Mouse (Mus musculus) small intestine, adult 2 months (tissue): ENCODE measurements around the gene Cdk2ap2. TPM values are rescaled to one million over a fixed set of nuclear protein-coding genes. Genes with fewer than 3 reads are reported as not detected.

Source experiments
- H3K27ac ChIP-seq: fragments of 200-500 bp; 2 replicates; pipeline ENCODE4 v1.5.1; 2012; ENCODE audit warnings: low read depth, low read length, control low read depth, inconsistent platforms; ENCODE audit not compliant: insufficient read depth
- H3K27me3 ChIP-seq: fragments of 200-500 bp; 2 replicates; pipeline ENCODE4 v1.6.1; 2012; ENCODE audit warnings: mild to moderate bottlenecking, moderate library complexity, low read length, inconsistent platforms; ENCODE audit not compliant: control insufficient read depth, insufficient read depth
- H3K36me3 ChIP-seq: fragments of 200-500 bp; 2 replicates; pipeline ENCODE4 v1.6.1; 2012; ENCODE audit warnings: mild to moderate bottlenecking, low read length, control low read depth, inconsistent platforms; ENCODE audit not compliant: control insufficient read depth, insufficient read depth
- H3K4me1 ChIP-seq: fragments of 200-500 bp; 2 replicates; pipeline ENCODE4 v1.6.1; 2012; ENCODE audit warnings: low read length, inconsistent platforms, mixed read lengths; ENCODE audit not compliant: control insufficient read depth, insufficient read depth, insufficient read length
- H3K4me3 ChIP-seq: fragments of 200-500 bp; 2 replicates; pipeline ENCODE4 v1.5.1; 2012; ENCODE audit warnings: low read depth, mild to moderate bottlenecking, control low read depth, inconsistent platforms, low read length, moderate library complexity
- CTCF ChIP-seq: fragments of 200-500 bp; IDR thresholded peaks from 2 replicates; pipeline ENCODE4 v1.5.1; 2012; ENCODE audit warnings: low read depth, mild to moderate bottlenecking, control low read depth, inconsistent platforms, low read length, moderate library complexity, mixed read lengths; ENCODE audit not compliant: insufficient replicate concordance, insufficient read length; ENCODE audit errors: extremely low read depth
- POLR2A ChIP-seq: fragments of 200-500 bp; IDR thresholded peaks from 2 replicates; pipeline ENCODE4 v1.6.1; 2012; ENCODE audit warnings: low read depth, mild to moderate bottlenecking, control low read depth, inconsistent platforms, low read length, moderate library complexity
- WGBS: fragments of 180-500 bp; shearing (Covaris S2); methylation state at CpG from one replicate; pipeline ENCODE4 v1.1.7; 2018; 5-methylcytosine and 5-hydroxymethylcytosine counted together
- polyA plus RNA-seq: library from polyadenylated mRNA; depleted of rRNA; stranded (reverse); fragments of >200 nt; gene quantifications from 2 replicates; pipeline ENCODE4 v1.2.3, GENCODE M21; 2012

Cdk2ap2 gene
- polyA plus RNA-seq, 1 experiment = 366 TPM

- Histone ChIP-seq H3K27me3 (no peaks in the 10 kb centered on the region), H3K4me1 (peaks cover 23% of the 10 kb centered on the region), H3K27ac (no peak overlapping the region), H3K4me3 (no peak overlapping the region), H3K36me3 (peaks cover 39% of the 10 kb centered on the region)
- TF ChIP-seq POLR2A (no peak), CTCF (no peak)
- WGBS = 95% methylated on average over 2 of the region's 2 CpGs
Observed at GRCm38 (mm10) chr19:4102049-4102448, 5.1 kb downstream of the Cdk2ap2 start.

GRCm38 (mm10) chr19:4102626-4103025 is 5.6 kb downstream of the Cdk2ap2 start:
- WGBS = 91% methylated on average over 12 of the region's 12 CpGs
- TF ChIP-seq CTCF (no peak), POLR2A (no peak)

DNA sequence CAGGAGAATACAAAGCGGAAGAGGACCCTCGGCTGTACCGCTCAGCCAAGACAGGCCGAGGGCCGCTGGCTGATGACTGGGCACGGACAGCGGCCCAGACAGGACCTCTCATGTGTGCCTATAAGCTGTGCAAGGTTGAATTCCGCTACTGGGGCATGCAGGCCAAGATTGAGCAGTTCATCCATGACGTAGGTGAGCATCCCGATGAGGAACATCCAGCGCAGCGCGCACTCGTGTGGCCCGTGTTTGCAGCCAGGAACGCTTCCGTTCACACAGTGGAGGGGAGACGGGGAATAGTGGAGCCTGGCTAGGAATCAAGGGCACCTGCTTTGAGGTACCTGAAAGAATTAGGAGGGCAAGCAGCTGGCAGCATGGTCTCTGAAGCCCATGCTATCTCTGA is 6.3 kb downstream of the Cdk2ap2 start:
- Histone ChIP-seq H3K36me3 (peaks cover 44% of the 10 kb centered on the region), H3K4me1 (peaks cover 16% of the 10 kb centered on the region), H3K27ac (no peak overlapping the region), H3K4me3 (no peak overlapping the region), H3K27me3 (no peaks in the 10 kb centered on the region)
- WGBS = 96% methylated on average over 18 of the region's 18 CpGs
- TF ChIP-seq POLR2A = no peak
- TF ChIP-seq CTCF = no peak

More at GRCm38 (mm10) chr19:4102626-4103025, 5.6 kb downstream of the Cdk2ap2 start:
- peaks cover 41% of the 10 kb centered on the region for H3K36me3 ChIP-seq
- no peak overlapping the region for H3K4me3 ChIP-seq
- no peak overlapping the region for H3K27ac ChIP-seq
- peaks cover 22% of the 10 kb centered on the region for H3K4me1 ChIP-seq
- H3K27me3 ChIP-seq = no peaks in the 10 kb centered on the region

GRCm38 (mm10) chr19:4103792-4104191 is 6.8 kb downstream of the Cdk2ap2 start:
- no peak overlapping the region for H3K27ac ChIP-seq
- no peak for TF ChIP-seq POLR2A
- no peak for TF ChIP-seq CTCF

GRCm38 (mm10) chr19:4104675-4105194 is 7.8 kb downstream of the Cdk2ap2 start:
- Histone ChIP-seq H3K4me3 (no peak overlapping the region), H3K36me3 (peaks cover 45% of the 10 kb centered on the region), H3K27ac (no peak overlapping the region), H3K4me1 (peaks cover 6% of the 10 kb centered on the region), H3K27me3 (no peaks in the 10 kb centered on the region)
- TF ChIP-seq POLR2A = no peak
- no peak for TF ChIP-seq CTCF
- 94% methylated on average over 16 of the region's 16 CpGs for WGBS

More at GRCm38 (mm10) chr19:4103792-4104191, 6.8 kb downstream of the Cdk2ap2 start:
- Histone ChIP-seq H3K36me3 (peaks cover 43% of the 10 kb centered on the region), H3K4me3 (no peak overlapping the region), H3K4me1 (peaks cover 11% of the 10 kb centered on the region), H3K27me3 (no peaks in the 10 kb centered on the region)
- 75% methylated on average over 3 of the region's 3 CpGs for WGBS

DNA sequence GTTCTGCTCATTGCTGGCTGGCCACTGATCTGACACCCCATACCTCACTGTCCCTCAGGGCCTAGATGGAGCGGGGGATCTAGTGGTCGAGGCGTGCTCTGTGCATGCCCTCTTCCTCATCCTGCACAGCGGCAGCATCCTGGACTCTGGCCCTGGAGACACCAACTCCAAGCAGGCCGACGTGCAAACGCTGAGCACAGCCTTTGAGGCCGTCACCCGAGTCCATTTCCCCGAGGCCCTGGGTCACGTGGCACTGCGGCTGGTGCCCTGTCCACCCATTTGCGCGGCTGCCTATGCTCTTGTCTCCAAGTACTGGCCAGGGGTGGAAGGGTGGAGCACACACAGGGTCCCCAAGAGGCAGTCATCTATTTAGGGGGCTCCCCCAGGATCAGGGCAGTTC is 9.7 kb downstream of the Cdk2ap2 start:
- Histone ChIP-seq H3K27ac (no peak overlapping the region), H3K36me3 (peaks cover 53% of the 10 kb centered on the region), H3K27me3 (no peaks in the 10 kb centered on the region), H3K4me1 (no peaks in the 10 kb centered on the region), H3K4me3 (no peak overlapping the region)
- TF ChIP-seq POLR2A (no peak), CTCF (no peak)
- WGBS = 94% methylated on average over 14 of the region's 14 CpGs

DNA sequence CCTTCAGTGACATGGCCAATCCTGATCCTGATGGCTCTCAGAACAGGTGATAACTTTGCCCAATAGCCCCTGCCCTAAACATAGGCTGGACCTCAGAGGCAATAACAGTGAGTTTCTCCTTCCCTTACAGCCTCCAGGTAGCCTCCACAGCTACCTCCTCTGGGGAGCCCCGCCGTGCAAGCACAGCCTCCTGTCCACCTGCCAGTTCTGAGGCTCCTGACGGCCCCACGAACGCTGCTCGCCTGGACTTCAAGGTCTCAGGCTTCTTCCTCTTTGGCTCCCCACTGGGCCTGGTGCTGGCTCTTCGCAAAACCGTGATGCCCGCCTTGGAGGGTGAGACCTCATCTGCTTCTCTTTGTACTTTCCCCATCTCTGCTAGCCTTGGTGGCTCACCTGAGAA is 11.6 kb downstream of the Cdk2ap2 start:
- 88% methylated on average over 9 of the region's 9 CpGs for WGBS
- H3K27me3 ChIP-seq = no peaks in the 10 kb centered on the region
- TF ChIP-seq POLR2A (no peak), CTCF (no peak)
- H3K36me3 ChIP-seq = peaks cover 60% of the 10 kb centered on the region
- no peak overlapping the region for H3K4me3 ChIP-seq
- H3K4me1 ChIP-seq = peaks cover 16% of the 10 kb centered on the region
- H3K27ac ChIP-seq = no peak overlapping the region
